Mouse (Mus musculus) CD8-positive naive resting alpha-beta T cell, adult 57 days (primary cell): Measurements from ENCODE around the gene Col8a2. TPM values are rescaled to one million over a fixed set of nuclear protein-coding genes. Genes with fewer than 3 reads are reported as not detected.

Experiments used
- total RNA-seq: library from RNA; stranded (reverse); gene quantifications from one replicate; pipeline ENCODE4 v1.2.4, GENCODE M21; 2023

Col8a2 gene
- total RNA-seq = not detected

GRCm38 (mm10) chr4:126286492-126286891, at the start of gene Col8a2:
Gene Col8a2 (plus strand): TSS chr4:126286793.

GRCm38 (mm10) chr4:126256131-126256791, 30.3 kb upstream of the Col8a2 start, which contains the start of gene Map7d1:
Gene Map7d1 (minus strand): TSS chr4:126256343.

DNA sequence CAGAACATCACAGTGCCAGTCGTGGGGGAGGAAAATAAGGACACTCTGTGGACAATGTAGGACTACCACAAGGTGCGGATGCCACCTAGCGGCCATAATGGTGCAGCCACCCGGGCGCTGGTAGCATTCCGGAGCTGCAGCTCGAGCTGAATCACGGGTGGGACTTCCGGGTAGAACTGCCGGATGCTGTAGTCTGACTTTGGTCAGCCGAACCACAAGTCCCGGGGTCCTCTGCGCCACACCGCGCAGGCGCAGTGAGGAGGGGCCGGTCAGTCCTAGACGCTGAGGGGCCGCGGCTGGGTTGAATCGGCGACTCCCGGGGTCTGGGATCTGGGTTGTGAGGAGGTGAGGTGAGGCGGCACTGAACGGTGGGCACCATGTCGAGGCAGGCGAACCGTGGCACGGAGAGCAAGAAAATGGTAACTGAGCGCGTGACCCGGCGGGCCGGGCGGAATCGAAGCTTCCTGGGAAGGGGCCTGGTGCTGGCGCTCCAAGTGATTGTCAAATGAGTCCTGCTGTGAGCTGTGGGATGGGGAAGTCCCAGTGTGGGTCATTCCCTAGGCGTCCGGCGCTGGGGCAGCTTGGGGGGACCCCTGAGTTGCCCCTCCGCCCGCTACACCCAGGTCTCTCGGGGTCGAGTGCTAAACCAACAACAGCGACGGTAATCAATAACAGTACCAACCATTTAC, 24.3 kb upstream of the Col8a2 start, which contains the start of gene Trappc3:
Gene Trappc3 (plus strand): TSS at position 207 of the 689 bp plus-strand sequence.

DNA sequence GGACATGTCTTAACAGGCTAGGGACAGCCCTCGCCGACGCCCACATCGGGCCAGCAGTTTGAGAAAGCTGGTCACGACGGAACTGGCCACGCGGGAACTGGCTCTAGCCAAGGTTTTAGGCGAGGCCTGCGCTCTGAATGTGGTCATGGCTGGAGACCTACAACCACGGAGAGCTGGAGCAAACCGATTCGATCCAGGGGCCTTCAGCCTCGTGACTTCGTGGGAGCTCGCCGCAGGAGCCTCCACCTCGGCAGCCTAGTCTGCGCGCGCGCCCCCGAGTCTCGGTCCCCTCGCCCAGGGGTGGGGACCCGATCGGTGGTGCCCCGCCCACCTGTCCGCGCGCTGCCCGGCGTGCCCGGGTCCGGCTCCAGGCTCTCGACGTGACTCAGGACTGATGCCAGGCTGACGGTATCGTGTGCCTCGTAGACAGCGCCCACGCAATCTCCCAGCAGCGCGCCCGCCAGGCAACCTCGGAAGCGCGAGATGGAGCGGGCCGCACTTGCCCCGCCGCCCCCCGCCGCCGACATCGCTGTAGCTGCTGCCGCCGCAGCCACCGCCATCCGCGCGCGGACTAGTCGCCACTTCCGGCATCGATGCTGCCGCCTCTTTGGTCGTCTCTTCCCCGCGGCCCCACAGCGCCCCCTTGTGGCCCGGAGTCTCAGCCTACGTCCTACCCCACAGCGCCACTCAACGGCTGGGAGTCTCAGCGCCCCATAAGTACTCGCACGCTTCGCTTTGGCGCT, 34.7 kb downstream of the Col8a2 start, which contains the start of gene Adprhl2:
Gene Adprhl2 (minus strand): TSS at position 593 of the 743 bp plus-strand sequence.

GRCm38 (mm10) chr4:126325281-126325861, 38.8 kb downstream of the Col8a2 start, which contains the start of gene Tekt2:
Gene Tekt2 (minus strand): TSS chr4:126325688.

Other genes with a start within 250 kb of the Col8a2 start
- gene Mrps15, start 239.9 kb upstream of the Col8a2 start, total RNA-seq = 46.9 TPM
- not detected for gene Oscp1, start 228.2 kb upstream of the Col8a2 start, total RNA-seq
- gene Lsm10, start 190.2 kb upstream of the Col8a2 start, total RNA-seq = 14.5 TPM
- gene Stk40, start 182.8 kb upstream of the Col8a2 start, total RNA-seq = 31.3 TPM
- 17.0 TPM for gene Eva1b, start 139.0 kb upstream of the Col8a2 start, total RNA-seq
- 1.5 TPM for gene Sh3d21, start 123.3 kb upstream of the Col8a2 start, total RNA-seq
- gene Thrap3, start 84.0 kb upstream of the Col8a2 start, total RNA-seq = 559 TPM
- 59.6 TPM for gene Map7d1, start 30.4 kb upstream of the Col8a2 start, total RNA-seq
- gene Trappc3, start 24.5 kb upstream of the Col8a2 start, total RNA-seq = 31.5 TPM
- gene Adprhl2, start 34.9 kb downstream of the Col8a2 start, total RNA-seq = 41.8 TPM
- gene Tekt2, start 38.9 kb downstream of the Col8a2 start, total RNA-seq = not detected
- gene Ago3, start 142.8 kb downstream of the Col8a2 start, total RNA-seq = 33.6 TPM
- 50.5 TPM for gene Ago1, start 181.8 kb downstream of the Col8a2 start, total RNA-seq
- 0.34 TPM for gene Ago4, start 246.7 kb downstream of the Col8a2 start, total RNA-seq